Mouse (Mus musculus) testis, postnatal 14 days (tissue): ENCODE results near the gene Pir.
A peak's percentile ranks its signal among the peaks of the same experiment; 100 is the strongest.

Experiments
- DNase-seq: peaks from one replicate; pipeline ENCODE4 v3.0.0; 2021; ENCODE audit warnings: low spot score

The Pir gene

GRCm38 (mm10) chrX:164269285-164269761 lies at the start of gene Pir:
Gene Pir, plus strand, starts transcription at chrX:164269371.
- DNase-seq = peak; percentile 36

- DNase-seq = no peak
Observed at GRCm38 (mm10) chrX:164221989-164222388, 47.2 kb upstream of the Pir start.

GRCm38 (mm10) chrX:164233380-164233779 lies 35.8 kb upstream of the Pir start:
- no peak for DNase-seq

GRCm38 (mm10) chrX:164245714-164246113 lies 23.5 kb upstream of the Pir start:
- no peak for DNase-seq

- no peak for DNase-seq
Observed at GRCm38 (mm10) chrX:164246722-164247121, 22.4 kb upstream of the Pir start.

- DNase-seq = no peak
Observed at GRCm38 (mm10) chrX:164256527-164256926, 12.6 kb upstream of the Pir start.

- DNase-seq = no peak
Observed at GRCm38 (mm10) chrX:164258057-164258456, 11.1 kb upstream of the Pir start, which contains the start of gene Bmx. Gene Bmx, minus strand, starts transcription at chrX:164258193.

- DNase-seq = no peak
Observed at GRCm38 (mm10) chrX:164258662-164259061, 10.5 kb upstream of the Pir start.

GRCm38 (mm10) chrX:164262286-164262685 lies 6.9 kb upstream of the Pir start:
- no peak for DNase-seq

- no peak for DNase-seq
Observed at GRCm38 (mm10) chrX:164264861-164265260, 4.3 kb upstream of the Pir start.

GRCm38 (mm10) chrX:164270603-164271002 lies 1.4 kb downstream of the Pir start:
- no peak for DNase-seq

- no peak for DNase-seq
Observed at GRCm38 (mm10) chrX:164275536-164275935, 6.4 kb downstream of the Pir start.

GRCm38 (mm10) chrX:164280918-164281647 lies 11.9 kb downstream of the Pir start:
- DNase-seq = no peak

GRCm38 (mm10) chrX:164283808-164284207 lies 14.6 kb downstream of the Pir start:
- DNase-seq = no peak

GRCm38 (mm10) chrX:164287077-164287476 lies 17.9 kb downstream of the Pir start:
- no peak for DNase-seq

- no peak for DNase-seq
Observed at GRCm38 (mm10) chrX:164291147-164291546, 22.0 kb downstream of the Pir start.

GRCm38 (mm10) chrX:164306250-164306649 lies 37.1 kb downstream of the Pir start:
- no peak for DNase-seq

GRCm38 (mm10) chrX:164313876-164314275 lies 44.7 kb downstream of the Pir start:
- no peak for DNase-seq

- no peak for DNase-seq
Observed at GRCm38 (mm10) chrX:164318554-164318953, 49.4 kb downstream of the Pir start.

- no peak for DNase-seq
Observed at GRCm38 (mm10) chrX:164320031-164320430, 50.9 kb downstream of the Pir start.

- DNase-seq = no peak
Observed at GRCm38 (mm10) chrX:164322492-164322891, 53.3 kb downstream of the Pir start.

GRCm38 (mm10) chrX:164323391-164323913 lies 54.3 kb downstream of the Pir start:
- no peak for DNase-seq

- no peak for DNase-seq
Observed at GRCm38 (mm10) chrX:164330351-164330750, 61.2 kb downstream of the Pir start.

- DNase-seq = no peak
Observed at GRCm38 (mm10) chrX:164330766-164331165, 61.6 kb downstream of the Pir start.
